Mouse (Mus musculus): ENCODE measurements at regions not wholly inside any gene's neighbourhood (a gene's known extent, or its start where the extent isn't known, plus 50 kb on each side); places are given as distances from the start of the nearest gene placed in this dataset.

DNA sequence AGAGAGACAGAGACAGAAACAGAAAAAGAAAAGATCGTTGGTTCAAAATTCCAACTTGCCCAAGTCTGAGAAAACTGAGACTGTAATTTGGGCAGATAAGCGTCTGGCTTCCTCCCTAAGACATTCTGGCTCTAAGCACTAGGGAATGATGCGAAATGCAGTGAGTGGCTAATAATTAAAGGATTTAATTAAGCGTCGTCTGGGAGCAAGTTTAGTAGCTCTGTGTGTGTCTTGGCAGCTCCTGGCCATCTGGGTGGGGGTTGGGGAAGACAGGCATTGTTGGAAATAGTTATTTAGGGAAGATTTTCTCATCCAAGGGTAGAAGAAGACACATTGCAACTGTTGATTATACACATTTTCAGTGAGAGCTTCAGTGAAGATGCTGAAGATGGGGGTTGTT, 311.5 kb downstream of the Wdr11 start:
- no peak for DNase-seq (ENCODE audit: low spot score)
- intact Hi-C loops (cut with DNase I): no loop called here

DNA sequence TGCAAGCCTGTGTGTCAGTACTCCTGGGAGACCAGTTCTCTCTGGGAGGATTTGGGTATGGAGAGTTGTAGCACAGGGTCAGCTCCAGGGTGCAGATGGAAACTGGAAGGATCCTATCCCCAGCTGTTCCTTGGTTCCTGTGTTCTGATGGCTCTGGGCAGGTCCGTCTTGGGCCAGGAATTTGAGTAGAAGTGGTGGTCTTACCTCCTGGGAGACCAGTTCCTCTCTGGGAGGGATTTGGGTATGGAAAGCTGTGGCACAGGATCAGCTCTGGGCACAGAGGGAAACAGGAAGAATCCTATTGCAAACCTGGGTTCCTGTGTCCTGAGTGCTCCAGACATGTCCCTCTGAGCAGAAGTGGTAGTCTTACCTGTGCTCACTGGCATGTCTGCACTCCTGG, 314.5 kb downstream of the Wdr11 start:
- no peak for DNase-seq (ENCODE audit: low spot score)
- intact Hi-C loops (cut with DNase I): no loop called here

DNA sequence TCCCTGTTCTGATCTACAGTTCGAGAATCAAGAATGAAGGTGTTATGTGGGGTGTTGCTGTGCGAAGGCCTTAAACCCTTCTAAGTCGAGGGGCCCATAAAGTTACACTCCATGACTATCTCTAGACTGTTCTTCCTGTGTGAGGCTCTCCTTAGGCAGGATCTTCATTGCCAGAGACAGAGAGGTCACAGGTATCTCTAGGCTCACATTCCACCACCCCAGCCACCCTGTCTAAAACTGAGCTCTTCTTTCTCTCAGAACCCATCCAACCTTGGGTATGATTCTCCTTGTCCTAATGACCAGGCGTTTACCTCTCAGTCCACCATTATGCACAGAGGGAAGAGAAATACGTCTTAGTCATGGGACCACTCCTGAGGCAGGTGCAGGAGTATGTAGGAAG, 317.2 kb downstream of the Wdr11 start:
- intact Hi-C loops (cut with DNase I): no loop called here
- DNase-seq (ENCODE audit: low spot score): no peak

DNA sequence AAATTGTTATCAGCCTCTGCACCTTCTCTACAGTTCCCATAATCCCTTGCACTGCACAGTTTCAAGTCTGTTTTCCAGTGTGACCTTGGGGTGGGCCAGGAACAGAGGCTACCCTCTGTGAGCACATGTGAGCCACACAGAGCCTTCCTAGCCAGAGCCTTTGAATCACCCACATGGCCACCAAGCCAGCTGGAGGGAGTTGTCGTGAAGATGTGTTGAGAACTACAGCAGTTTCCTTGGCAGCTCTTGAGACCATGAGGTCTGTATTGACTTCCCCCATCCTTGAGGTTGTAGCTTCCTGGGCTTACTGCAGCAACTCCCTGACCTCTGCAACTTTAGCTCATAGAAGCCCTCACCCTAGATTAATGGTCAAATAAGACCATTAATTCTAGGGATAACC, 318.1 kb downstream of the Wdr11 start:
- intact Hi-C loops (cut with DNase I): no loop called here
- no peak for DNase-seq (ENCODE audit: low spot score)

DNA sequence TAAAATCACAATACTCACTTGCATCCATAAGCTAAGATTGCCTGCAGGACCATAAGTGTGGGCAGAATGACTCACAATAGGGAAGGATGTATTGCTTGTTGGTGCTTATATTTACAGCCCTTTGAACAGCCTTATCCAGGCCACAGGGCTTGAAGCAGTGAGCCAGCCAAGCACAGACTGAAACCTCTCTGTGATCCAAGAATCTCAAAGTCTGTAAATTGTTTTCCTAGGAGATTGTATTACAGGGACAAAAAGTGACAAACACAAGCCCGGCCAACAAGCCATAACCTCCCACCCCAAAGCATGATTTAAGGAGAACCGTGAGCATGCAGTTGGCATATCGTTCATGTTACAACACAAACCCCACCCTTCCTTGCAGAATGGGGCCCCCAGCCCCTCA, 319.2 kb downstream of the Wdr11 start:
- no peak for DNase-seq (ENCODE audit: low spot score)
- intact Hi-C loops (cut with DNase I): no loop called here

DNA sequence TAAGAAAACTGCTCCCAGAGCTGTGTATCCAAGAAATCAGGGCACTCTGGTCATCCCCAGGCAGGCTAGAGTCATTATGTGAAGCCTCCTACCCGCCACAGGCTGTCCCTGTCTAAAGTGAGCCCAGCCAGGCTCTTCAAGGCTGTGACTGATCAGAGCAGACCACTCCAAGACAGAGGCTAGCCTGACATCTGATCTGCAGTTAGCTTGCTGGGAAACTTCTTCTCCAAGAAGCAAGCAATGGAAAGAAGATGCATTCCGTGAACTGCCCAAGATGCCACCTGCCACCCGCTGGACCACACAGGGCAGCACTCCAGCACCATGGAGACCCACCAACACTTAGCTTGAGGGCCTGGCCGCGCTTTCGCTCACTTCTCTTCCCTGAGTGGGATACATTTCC, 323.2 kb downstream of the Wdr11 start:
- intact Hi-C loops (cut with DNase I): no loop called here
- no peak for DNase-seq (ENCODE audit: low spot score)

DNA sequence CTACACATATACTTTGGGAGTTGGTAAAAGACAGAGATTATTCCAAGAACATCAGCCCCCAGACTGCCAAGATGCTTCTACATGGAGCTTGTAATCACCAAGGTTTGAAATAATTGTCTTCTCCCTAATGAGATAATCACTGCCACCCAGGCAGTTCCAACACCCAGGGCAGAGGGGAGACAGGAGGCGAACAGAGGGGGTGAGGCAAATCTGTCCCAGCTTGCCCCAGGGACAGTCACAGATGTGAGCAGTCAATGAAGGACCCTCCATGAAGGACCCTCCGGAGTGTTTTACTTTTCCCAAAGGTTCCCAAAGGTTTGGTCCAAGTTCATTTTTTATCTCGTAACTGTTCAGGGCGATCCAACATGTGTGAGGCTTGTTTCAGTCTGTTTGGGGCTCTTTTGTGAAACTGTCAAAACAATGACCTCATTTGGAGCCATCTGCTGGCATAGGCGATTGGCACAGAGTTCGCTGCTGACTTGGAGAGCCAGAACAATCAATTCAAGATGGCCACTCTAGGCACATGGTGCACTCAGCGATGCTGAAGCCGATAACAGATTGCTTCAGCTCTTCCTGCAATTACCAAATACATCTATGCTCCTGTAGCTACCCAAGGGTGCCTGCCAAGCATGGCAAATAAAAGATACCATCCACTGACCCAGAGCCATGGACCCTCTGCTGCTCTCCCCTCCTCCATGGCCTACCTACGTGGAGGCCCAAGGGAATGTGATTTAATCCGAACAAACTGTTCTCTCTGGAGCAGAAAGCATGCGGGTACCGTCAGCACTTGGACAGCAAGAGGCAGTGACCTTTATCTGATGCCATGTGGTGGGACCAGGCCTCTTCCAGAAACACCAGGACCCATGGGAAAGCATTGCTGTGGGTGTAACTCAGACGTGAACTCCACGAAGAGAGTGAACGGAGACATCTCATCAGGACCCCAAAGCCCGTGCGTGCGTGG, 326.9 kb downstream of the Wdr11 start:
- DNase-seq (ENCODE audit: low spot score): no peak
- intact Hi-C loops (cut with DNase I): no loop called here

DNA sequence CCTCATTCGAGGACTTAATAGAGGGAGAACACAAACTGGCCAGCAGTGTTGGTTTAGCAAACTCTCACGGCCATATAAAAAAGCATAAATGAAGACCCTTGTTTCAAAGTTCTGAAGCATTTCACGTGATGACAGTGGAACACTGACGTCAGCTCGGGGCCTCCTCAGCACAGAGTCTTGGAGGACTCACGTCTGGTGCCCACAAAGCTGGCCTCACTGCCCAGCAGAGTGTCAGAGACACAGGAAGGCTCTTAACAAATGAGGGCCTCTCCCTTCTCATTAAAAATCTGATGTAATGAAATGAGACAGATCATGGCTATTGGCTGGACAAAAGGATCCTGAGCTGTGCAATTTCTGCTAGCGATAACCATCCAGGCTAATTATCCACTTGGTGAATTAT, 330.6 kb downstream of the Wdr11 start:
- DNase-seq (ENCODE audit: low spot score): no peak

DNA sequence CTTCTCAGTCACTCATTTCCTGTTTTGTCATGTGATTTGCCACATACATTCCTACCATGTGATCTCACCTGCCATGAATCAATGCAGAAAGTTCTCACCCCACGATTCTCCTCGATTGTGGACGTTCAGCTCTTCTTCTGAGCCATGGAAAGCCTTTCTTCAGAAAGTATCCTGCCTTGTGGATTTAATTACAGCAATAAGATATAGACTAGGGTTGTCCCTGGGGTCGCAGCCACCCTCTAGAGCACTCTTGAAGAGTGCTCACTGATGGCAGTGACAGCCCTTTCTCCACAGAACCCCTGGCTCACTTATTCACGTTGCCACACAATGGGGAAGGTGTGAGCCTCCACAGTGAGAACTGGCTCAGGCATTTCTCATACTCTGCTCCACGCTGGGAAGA, 345.1 kb downstream of the Wdr11 start:
- intact Hi-C loops (cut with DNase I): no loop called here
- DNase-seq (ENCODE audit: low spot score): no peak

More for the DNA sequence above, 330.6 kb downstream of the Wdr11 start:
- intact Hi-C loops (cut with DNase I): no loop called here

DNA sequence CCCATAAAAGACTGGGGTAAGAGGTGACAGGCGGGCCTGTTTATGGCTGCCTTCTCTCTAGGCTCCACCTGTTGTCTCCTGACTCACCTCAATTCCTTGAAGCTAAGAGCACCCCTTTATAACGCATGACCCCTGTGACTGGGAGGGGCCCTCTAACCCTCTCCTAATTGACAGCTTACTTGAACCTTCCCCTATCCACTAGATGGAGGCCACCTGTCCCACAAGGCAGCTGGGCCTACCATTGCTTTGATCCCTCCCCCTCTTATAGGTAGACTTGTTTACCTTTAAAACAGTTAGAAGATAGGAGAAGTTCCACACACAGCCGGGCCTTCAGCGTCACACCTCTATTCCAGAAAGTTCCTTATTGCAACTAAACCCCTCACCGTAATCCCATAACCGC, 346.1 kb downstream of the Wdr11 start:
- intact Hi-C loops (cut with DNase I): no loop called here
- no peak for DNase-seq (ENCODE audit: low spot score)

DNA sequence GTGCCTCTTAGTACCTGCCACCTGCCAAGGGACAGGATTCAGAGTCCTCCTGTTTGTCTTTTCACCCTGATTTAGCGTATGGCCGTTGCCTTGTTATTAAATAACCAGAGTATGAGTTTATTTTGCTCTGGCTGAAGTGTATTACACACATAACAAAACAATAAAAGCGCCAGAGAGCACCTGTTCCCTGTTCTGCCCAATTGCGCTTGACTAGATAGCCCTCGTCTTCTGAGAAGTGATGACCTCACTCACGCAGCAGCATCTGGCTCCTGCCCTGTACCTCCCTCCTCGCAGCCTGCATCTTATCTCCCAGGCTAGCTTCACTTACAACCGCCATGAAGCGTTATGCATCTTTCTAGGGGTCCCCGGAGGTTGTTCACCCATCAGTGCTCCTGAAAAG, 346.5 kb downstream of the Wdr11 start:
- intact Hi-C loops (cut with DNase I): no loop called here
- DNase-seq (ENCODE audit: low spot score): no peak

DNA sequence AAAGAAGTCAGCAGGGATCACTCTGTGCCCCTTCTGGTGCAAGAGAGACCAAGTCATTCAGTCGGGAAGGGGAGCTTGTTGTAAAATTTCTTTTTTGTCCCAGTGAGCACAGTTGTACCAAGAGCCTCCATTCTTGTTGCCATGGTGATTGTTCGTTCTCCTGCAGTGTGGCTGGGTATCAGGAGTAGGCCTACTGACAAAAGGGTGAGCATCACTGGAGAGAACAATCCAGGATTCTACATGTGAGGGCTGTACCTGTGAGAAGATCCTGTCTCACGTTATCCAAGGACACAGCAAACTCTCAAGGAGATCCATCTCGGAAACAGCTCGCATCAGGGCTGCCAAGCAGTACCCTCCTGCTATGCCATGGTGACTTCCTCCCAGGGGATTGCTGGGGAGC, 347.6 kb downstream of the Wdr11 start:
- no peak for DNase-seq (ENCODE audit: low spot score)
- intact Hi-C loops (cut with DNase I): no loop called here

DNA sequence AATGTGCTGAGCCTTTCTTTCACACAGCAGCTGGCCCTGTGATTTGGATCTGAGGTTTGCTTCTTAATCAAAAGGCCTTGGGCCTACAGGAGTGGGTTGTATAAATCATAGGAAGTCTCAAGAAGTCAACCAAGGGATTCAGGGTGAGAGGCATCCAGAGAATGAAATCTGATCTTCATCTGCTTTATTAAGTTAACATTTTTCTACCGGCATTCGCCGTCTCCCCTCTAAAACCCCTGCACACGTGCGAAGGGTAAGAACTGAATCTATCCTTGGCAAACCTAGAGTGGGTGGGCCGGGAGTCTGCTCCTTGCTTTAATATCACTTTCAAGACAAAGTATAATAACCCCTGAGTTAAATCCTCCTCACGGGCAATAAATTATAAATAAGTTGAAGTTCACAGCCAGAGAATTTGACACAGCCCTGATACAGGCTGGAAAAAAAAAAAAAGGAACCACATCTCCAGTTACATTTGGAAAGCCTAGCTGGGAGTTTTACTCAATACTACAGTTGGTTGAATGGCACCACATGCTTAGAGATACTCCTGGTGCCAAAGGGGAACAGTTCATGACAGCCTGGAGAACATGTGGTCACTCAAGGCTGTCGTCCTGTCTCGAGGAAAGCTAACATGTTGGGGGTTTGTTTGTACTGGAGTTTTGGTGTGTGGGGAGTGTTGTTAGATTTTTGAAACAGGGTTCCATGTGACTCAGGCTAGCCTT, 349.8 kb downstream of the Wdr11 start:
- DNase-seq (ENCODE audit: low spot score): no peak
- intact Hi-C loops (cut with DNase I): no loop called here

DNA sequence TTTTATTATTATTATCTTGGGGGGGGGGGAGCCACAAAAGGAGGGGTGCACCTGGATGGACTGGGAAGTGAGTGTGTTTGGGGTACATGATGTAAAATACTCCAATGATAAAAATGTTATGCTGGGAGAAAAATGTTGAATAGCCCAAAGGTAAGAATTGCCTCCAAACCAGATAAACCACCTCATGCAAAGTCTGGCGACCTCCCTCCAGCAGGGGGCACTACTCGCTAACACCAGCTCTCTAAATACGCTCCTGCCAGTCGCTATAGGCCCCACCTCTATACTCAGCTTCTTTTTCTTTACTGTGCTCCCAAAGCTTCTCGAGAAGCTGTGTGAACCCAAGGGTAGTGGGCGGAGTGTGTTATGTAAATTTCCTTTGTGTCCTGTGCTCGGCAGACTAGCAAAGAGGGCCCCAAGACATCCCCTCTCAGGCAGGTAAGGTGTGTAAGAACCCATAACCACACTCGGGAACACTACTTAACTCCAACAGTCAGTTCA, 357.0 kb downstream of the Wdr11 start:
- no peak for DNase-seq (ENCODE audit: low spot score)
- intact Hi-C loops (cut with DNase I): no loop called here

DNA sequence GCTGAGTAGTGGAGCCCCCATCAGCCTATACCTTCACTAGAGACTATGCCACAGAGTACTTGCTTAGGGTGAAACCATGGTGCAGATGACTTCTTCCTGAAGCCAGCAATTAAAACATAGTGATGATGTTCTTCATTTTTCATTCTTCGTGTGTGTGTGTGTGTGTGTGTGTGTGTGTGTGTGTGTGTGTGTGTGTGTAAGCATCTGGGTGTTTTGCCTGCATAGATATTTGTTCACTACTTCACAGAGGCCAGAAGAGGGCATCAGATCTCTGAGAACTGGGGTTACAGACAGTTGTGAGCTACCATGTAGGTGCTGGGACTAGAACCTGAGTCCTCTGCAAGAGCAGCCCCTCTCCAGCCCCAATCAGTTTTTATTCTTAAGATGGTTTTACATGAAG, 358.8 kb downstream of the Wdr11 start:
- DNase-seq (ENCODE audit: low spot score): no peak
- intact Hi-C loops (cut with DNase I): no loop called here

DNA sequence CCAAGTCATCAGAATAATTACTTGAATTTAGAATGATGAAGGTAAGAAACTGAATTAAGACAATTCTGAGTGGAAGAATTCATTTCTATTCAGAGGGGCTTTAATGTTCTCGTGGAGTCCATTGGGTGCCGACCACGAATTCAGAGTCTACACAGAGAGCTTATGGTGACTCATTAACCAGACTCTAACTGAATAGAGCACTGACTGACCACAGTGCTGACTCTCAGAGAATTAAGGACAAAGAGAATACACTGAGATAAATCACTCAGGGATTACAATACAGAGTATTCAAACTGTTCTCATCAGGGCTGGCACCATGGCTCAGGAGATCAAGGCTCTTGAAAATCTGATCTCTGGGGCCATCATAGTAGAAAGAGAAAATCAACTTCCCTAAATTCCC, 366.7 kb downstream of the Wdr11 start:
- intact Hi-C loops (cut with DNase I): no loop called here
- no peak for DNase-seq (ENCODE audit: low spot score)

DNA sequence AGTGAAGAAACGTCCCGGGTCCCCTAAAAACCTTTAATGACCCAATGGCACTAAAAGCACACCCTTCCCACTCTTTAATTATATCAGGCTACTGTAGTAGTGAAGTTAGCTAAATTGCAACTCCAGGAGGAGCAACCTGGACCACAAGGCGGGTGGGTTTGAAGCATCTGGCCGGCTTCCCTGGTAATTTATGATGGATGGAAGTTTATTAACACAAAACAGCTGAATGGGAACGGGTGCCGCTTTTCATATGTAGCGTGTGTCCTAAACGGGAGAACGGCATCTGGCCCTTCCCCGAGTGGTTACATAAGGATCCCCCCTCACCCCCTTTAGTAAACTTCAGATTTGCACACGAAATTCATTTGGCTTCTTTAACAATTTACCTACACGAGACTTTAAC, 370.9 kb downstream of the Wdr11 start:
- DNase-seq (ENCODE audit: low spot score): no peak
- intact Hi-C loops (cut with DNase I): no loop called here

DNA sequence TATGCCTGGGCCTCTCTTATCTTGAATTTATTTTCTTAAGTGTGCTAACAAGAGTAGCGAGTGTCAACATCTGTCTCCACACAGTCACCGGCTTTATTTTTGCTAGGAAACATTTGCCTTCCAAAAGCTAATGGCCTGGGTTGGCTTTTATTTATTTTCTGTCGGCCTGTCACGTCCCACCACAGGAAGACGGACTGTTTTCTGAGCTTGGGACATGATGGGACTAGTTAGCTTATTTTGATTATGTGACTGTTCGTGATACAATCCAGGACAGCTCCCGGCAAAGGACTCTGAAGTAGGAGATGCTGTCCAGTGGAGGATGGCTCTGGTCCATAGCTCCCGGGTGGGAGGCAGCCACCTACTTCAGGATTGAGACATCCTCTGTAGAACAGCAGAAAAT, 372.5 kb downstream of the Wdr11 start:
- intact Hi-C loops (cut with DNase I): no loop called here

DNA sequence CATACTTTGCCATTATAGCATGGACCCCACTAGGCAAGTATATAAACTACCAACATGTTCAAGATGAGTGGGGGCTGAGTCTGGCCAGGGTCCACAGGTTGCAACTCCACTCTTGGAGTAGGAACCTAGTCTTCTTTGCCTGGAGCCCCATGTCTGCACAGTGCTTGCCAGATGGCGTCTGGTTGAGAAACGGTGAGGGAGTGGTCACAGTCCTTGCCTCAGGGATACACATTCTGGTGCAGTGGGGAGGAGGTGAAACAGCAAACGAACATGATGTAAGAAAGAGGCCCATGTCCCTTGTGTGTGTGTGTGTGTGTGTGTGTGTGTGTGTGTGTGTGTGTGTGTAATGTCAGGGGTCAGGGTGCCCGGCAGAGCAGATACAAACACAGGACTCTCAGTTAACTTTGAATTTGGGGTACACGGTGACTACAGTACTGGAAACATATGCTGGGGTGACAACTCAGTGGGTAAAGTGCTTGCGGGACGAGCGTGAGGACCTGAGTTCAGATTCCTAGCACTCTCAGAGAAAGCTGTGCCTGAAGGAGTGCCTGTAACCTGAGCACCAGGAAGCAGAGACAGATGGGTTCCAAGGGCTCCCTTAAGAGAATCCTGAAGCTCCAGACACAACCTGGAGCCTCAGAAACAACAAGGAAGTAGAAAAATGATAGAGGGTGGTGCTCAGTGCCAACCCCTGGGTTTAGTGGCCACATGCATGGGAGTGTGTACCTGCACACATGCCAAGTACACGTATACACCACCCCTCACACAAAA, 373.8 kb downstream of the Wdr11 start:
- intact Hi-C loops (cut with DNase I): no loop called here

More for the DNA sequence above, 372.5 kb downstream of the Wdr11 start:
- peak; percentile 4 for DNase-seq (ENCODE audit: low spot score)

DNA sequence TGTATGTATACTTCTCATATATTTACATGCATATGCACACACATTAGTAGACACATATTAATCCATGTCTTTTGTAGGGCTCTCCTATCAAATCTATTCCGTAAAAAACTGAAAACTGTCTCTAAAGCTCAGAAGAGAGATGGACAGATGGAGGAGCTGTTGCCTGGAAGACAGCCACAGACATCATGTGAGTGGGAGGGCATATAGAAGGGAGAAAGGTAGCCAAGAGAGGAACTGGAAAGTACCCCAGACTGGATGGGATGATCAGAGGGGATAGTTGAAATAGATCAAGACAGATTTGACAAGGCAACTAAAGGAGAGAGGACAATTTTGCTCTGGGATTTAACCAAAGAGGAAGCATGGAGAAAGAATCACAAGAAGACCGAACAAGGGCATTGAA, 375.1 kb downstream of the Wdr11 start:
- no peak for DNase-seq (ENCODE audit: low spot score)
- intact Hi-C loops (cut with DNase I): no loop called here

More for the DNA sequence above, 373.8 kb downstream of the Wdr11 start:
- no peak for DNase-seq (ENCODE audit: low spot score)

Measured in heart, postnatal 25 days (tissue).